Comparison of ENCODE assay signal across 8 mouse cellular contexts in the genomic region with DNA sequence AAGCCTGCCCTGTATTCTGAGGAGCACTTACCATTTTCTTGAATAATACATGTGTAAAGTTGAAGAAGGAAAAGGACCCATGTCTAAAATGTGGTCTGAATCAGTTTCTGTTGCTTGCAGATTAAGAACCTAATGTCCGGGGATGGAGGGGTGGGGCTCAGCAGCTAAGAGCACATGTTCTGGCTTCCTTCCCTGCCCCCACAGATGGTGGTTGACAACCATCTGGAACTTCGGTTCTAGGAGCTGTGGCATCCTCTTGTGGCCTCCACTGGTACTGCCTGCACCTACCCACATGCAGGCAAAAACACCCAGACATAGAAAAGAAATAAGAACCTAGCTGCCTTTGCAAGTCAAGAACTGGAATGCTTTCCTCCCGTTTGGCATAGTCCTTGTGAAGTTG.
DNase-seq lines count a peak whose midpoint lies in the region; ATAC-seq and TF ChIP-seq lines count a peak whose summit lies in the region.

No protein-coding gene starts in this region.

- H3K4me2 ChIP-seq in kidney, embryonic 15.5 days, result no peak overlapping the region
- no peak overlapping the region for H3K4me2 ChIP-seq in intestine, postnatal 0 days (replicated peaks; ENCODE audit: low read depth)
- no peak overlapping the region for H3K4me2 ChIP-seq in limb, embryonic 14.5 days (replicated peaks; ENCODE audit: low read depth, low read length, severe bottlenecking)
- no peak overlapping the region for H3K4me2 ChIP-seq in neural tube, embryonic 13.5 days

- no peak for ATAC-seq in kidney, embryonic 15.5 days (replicated peaks; ENCODE audit: low FRiP score)
- ATAC-seq in cerebellum, adult (ENCODE audit: insufficient number of reproducible peaks, low FRiP score, low TSS enrichment), result 0 out of 2 replicates have a peak, but pooled peaks have one; percentile 46
- peak; percentile 93 for ATAC-seq in frontal cortex, adult (ENCODE audit: low TSS enrichment)
- ATAC-seq in intestine, postnatal 0 days, result 0 out of 2 replicates have a peak, but pooled peaks have one; percentile 29
- peak; percentile 62; the same call in 1 of the 2 replicates for ATAC-seq in limb, embryonic 14.5 days (ENCODE audit: low FRiP score, low read depth)
- no peak for ATAC-seq in neural tube, embryonic 13.5 days (ENCODE audit: low read depth)

- no peak overlapping the region for H3K9ac ChIP-seq in kidney, embryonic 15.5 days
- H3K9ac ChIP-seq in intestine, postnatal 0 days (ENCODE audit: low read depth, low read length), result no peak overlapping the region
- H3K9ac ChIP-seq in limb, embryonic 14.5 days (ENCODE audit: low read depth, low read length, severe bottlenecking), result no peak overlapping the region
- H3K9ac ChIP-seq in neural tube, embryonic 13.5 days, result no peak overlapping the region

- 19% methylated on average over 3 of the region's 3 CpGs for WGBS in kidney, embryonic 15.5 days
- WGBS in intestine, postnatal 0 days, result 12% methylated on average over 3 of the region's 3 CpGs
- WGBS in limb, embryonic 14.5 days, result 13% methylated on average over 3 of the region's 3 CpGs
- 45% methylated on average over 3 of the region's 3 CpGs for WGBS in neural tube, embryonic 13.5 days

- peaks cover 42% of the 10 kb centered on the region for H3K36me3 ChIP-seq in kidney, embryonic 15.5 days
- H3K36me3 ChIP-seq in intestine, postnatal 0 days (ENCODE audit: control insufficient read depth, insufficient read depth), result peaks cover 34% of the 10 kb centered on the region
- peaks cover 16% of the 10 kb centered on the region for H3K36me3 ChIP-seq in limb, embryonic 14.5 days (ENCODE audit: control insufficient read depth, insufficient read depth, low read length)
- peaks cover 8% of the 10 kb centered on the region for H3K36me3 ChIP-seq in neural tube, embryonic 13.5 days
- peaks cover 2% of the 10 kb centered on the region for H3K36me3 ChIP-seq in testis, adult 2 months (ENCODE audit: control insufficient read depth, insufficient read depth, low read length)

- H3K27ac ChIP-seq in kidney, embryonic 15.5 days, result no peak overlapping the region
- no peak overlapping the region for H3K27ac ChIP-seq in intestine, postnatal 0 days (ENCODE audit: low read depth, low read length)
- H3K27ac ChIP-seq in limb, embryonic 14.5 days (replicated peaks; ENCODE audit: low read depth, low read length), result no peak overlapping the region
- H3K27ac ChIP-seq in neural tube, embryonic 13.5 days (replicated peaks), result 0 out of 2 replicates have a peak overlapping the region, but pooled peaks have one; percentile 3
- no peak overlapping the region for H3K27ac ChIP-seq in testis, adult 2 months (ENCODE audit: control insufficient read depth, insufficient read depth, low read depth, low read length)

- H3K4me1 ChIP-seq in kidney, embryonic 15.5 days, result peaks cover 38% of the 10 kb centered on the region
- peaks cover 3% of the 10 kb centered on the region; the same call in 1 of the 2 replicates for H3K4me1 ChIP-seq in intestine, postnatal 0 days (replicated peaks; ENCODE audit: control insufficient read depth, insufficient read depth, low read length)
- peaks cover 5% of the 10 kb centered on the region; the same call in 1 of the 2 replicates for H3K4me1 ChIP-seq in limb, embryonic 14.5 days (ENCODE audit: control insufficient read depth, insufficient read depth, low read length)
- H3K4me1 ChIP-seq in neural tube, embryonic 13.5 days (replicated peaks), result peaks cover 58% of the 10 kb centered on the region
- no peaks in the 10 kb centered on the region; the same call in 1 of the 2 replicates for H3K4me1 ChIP-seq in testis, adult 2 months (ENCODE audit: control insufficient read depth, insufficient read depth, low read length)

- peak; percentile 79 for DNase-seq in kidney, adult 18-20 months
- peak; percentile 85 for DNase-seq in limb, embryonic 14.5 days (ENCODE audit: low spot score)

- TF ChIP-seq CTCF in intestine, postnatal 0 days (IDR thresholded peaks at IDR 0.05; ENCODE audit: low read depth), result peak; percentile 96
- TF ChIP-seq CTCF in testis, adult 2 months (IDR thresholded peaks at IDR 0.05; ENCODE audit: control insufficient read depth, insufficient read depth, insufficient replicate concordance, low read depth, low read length), result peak; percentile 83; the same call in 1 of the 2 replicates

- H3K27me3 ChIP-seq in kidney, embryonic 15.5 days, result no peaks in the 10 kb centered on the region
- H3K27me3 ChIP-seq in intestine, postnatal 0 days (replicated peaks; ENCODE audit: control insufficient read depth, insufficient read depth, low read length), result no peaks in the 10 kb centered on the region
- no peaks in the 10 kb centered on the region for H3K27me3 ChIP-seq in limb, embryonic 14.5 days (ENCODE audit: control insufficient read depth, insufficient read depth, low read length)
- H3K27me3 ChIP-seq in neural tube, embryonic 13.5 days, result no peaks in the 10 kb centered on the region
- H3K27me3 ChIP-seq in testis, adult 2 months (ENCODE audit: control insufficient read depth, insufficient read depth, low read length), result no peaks in the 10 kb centered on the region

- H3K4me3 ChIP-seq in kidney, embryonic 15.5 days (replicated peaks), result no peak overlapping the region
- H3K4me3 ChIP-seq in intestine, postnatal 0 days (ENCODE audit: low read depth, low read length), result no peak overlapping the region
- no peak overlapping the region for H3K4me3 ChIP-seq in limb, embryonic 14.5 days (replicated peaks; ENCODE audit: low read length)
- H3K4me3 ChIP-seq in neural tube, embryonic 13.5 days, result no peak overlapping the region
- H3K4me3 ChIP-seq in testis, adult 2 months (ENCODE audit: control insufficient read depth, low read depth, low read length), result no peak overlapping the region

- no peaks in the 10 kb centered on the region for H3K9me3 ChIP-seq in kidney, embryonic 15.5 days (replicated peaks)
- H3K9me3 ChIP-seq in intestine, postnatal 0 days (ENCODE audit: control insufficient read depth), result no peaks in the 10 kb centered on the region
- H3K9me3 ChIP-seq in limb, embryonic 14.5 days (ENCODE audit: control insufficient read depth, low read length), result no peaks in the 10 kb centered on the region
- no peaks in the 10 kb centered on the region for H3K9me3 ChIP-seq in neural tube, embryonic 13.5 days

- no peak for TF ChIP-seq POLR2A in limb, embryonic 14.5 days (IDR thresholded peaks at IDR 0.05; ENCODE audit: borderline replicate concordance, extremely low read depth, insufficient read depth, insufficient read length)
- no peak for TF ChIP-seq POLR2A in testis, adult 2 months (IDR thresholded peaks at IDR 0.05; ENCODE audit: control insufficient read depth, low read depth, low read length)

Comparison
In these comparisons a context has a peak if more than half of its experiments do, and no peak if none do; other contexts are left out.
1. ATAC-seq: peak in cerebellum, adult (single experiment), frontal cortex, adult (single experiment), intestine, postnatal 0 days (single experiment) and limb, embryonic 14.5 days (single experiment); none in kidney, embryonic 15.5 days (single experiment) and neural tube, embryonic 13.5 days (single experiment).